Comparison of ENCODE assay signal across 8 mouse cellular contexts in the genomic region with DNA sequence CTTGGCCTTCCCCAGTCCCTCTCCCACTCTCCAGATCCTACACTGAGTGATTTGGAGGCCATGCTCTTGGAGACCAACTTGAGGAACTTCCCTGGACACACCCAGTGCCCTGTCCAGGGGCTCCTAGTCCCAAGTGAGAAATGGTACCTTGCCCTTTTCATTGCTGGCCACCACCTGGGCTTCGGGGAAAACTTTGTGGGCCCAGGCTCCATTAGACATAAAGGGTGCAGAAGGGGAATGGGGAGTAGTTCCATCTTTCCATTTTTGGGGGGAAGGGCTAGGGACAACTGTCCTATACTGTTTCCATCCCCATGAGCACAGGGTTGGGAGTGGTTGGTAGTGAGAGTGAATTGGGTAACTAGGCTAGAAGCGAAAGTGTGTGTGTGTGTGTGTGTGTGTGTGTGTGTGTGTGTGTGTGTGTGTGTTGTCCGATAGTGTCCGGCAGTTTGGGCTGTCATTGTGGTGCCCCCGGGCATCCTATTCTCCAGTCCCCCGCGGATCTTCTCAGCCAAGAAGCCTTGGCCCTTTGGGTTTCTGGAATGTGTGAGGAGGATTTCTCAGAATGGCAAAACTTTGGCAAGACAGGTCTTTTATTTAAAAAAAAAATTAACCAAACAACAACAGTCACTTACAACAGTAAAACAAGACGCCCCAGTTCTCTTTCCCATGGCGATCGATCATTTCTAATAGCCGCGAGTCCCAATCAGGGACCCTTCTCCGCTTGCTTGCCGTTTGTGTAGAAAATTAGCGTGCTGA. TPM values are rescaled to one million over a fixed set of nuclear protein-coding genes. Genes with fewer than 3 reads are reported as not detected.
DNase-seq lines count a peak whose midpoint lies in the region; ATAC-seq lines count a peak whose summit lies in the region.

No protein-coding gene starts in this region.

- H3K27me3 ChIP-seq in kidney, embryonic 16.5 days (ENCODE audit: insufficient read depth, low read length), result peaks cover 46% of the 10 kb centered on the region
- peaks cover 39% of the 10 kb centered on the region for H3K27me3 ChIP-seq in heart, embryonic 11.5 days (ENCODE audit: control insufficient read depth, insufficient read depth, low read length)
- H3K27me3 ChIP-seq in limb, embryonic 13.5 days, result peaks cover 47% of the 10 kb centered on the region
- peaks cover 51% of the 10 kb centered on the region for H3K27me3 ChIP-seq in stomach, embryonic 15.5 days (replicated peaks)

- H3K36me3 ChIP-seq in kidney, embryonic 16.5 days (ENCODE audit: insufficient read depth, low read length), result no peaks in the 10 kb centered on the region
- 0 out of 2 replicates have a peak, but pooled peaks cover 2% of the 10 kb centered on the region for H3K36me3 ChIP-seq in heart, embryonic 11.5 days (ENCODE audit: control insufficient read depth, insufficient read depth, low read length)
- peaks cover 11% of the 10 kb centered on the region for H3K36me3 ChIP-seq in limb, embryonic 13.5 days
- no peaks in the 10 kb centered on the region for H3K36me3 ChIP-seq in stomach, embryonic 15.5 days

- no peak overlapping the region for H3K27ac ChIP-seq in kidney, embryonic 16.5 days (ENCODE audit: low read length)
- H3K27ac ChIP-seq in heart, embryonic 11.5 days (ENCODE audit: low read depth, low read length), result no peak overlapping the region
- peak overlapping the region; percentile 99 for H3K27ac ChIP-seq in limb, embryonic 13.5 days
- no peak overlapping the region for H3K27ac ChIP-seq in stomach, embryonic 15.5 days

- H3K9ac ChIP-seq in kidney, embryonic 16.5 days (replicated peaks; ENCODE audit: low read length), result peak overlapping the region; percentile 68
- peak overlapping the region; percentile 67 for H3K9ac ChIP-seq in heart, embryonic 11.5 days (ENCODE audit: low read depth, low read length)
- peak overlapping the region; percentile 98 for H3K9ac ChIP-seq in limb, embryonic 13.5 days
- no peak overlapping the region for H3K9ac ChIP-seq in stomach, embryonic 15.5 days

- no peak for DNase-seq in kidney, adult 18-20 months
- DNase-seq in cerebellum, postnatal 10 days, result peak; percentile 46 to 47
- no peak for DNase-seq in left cerebral cortex, postnatal 25 days (ENCODE audit: low spot score in 2 of 2)
- DNase-seq in MN1 (ENCODE audit: low spot score), result no peak

- peaks cover 26% of the 10 kb centered on the region for H3K4me1 ChIP-seq in kidney, embryonic 16.5 days (ENCODE audit: insufficient read depth, low read length)
- peaks cover 10% of the 10 kb centered on the region for H3K4me1 ChIP-seq in heart, embryonic 11.5 days (ENCODE audit: control insufficient read depth, insufficient read depth, low read length)
- H3K4me1 ChIP-seq in limb, embryonic 13.5 days, result peaks cover 31% of the 10 kb centered on the region
- peaks cover 9% of the 10 kb centered on the region; the same call in 1 of the 2 replicates for H3K4me1 ChIP-seq in stomach, embryonic 15.5 days

- WGBS in kidney, embryonic 16.5 days, result 3% methylated on average over 15 of the region's 15 CpGs
- 2% methylated on average over 15 of the region's 15 CpGs for WGBS in heart, embryonic 11.5 days (ENCODE audit: insufficient replicate concordance)
- 1% methylated on average over 14 of the region's 15 CpGs for WGBS in limb, embryonic 13.5 days
- 6% methylated on average over 15 of the region's 15 CpGs for WGBS in stomach, embryonic 15.5 days

- intact Hi-C loops in left cerebral cortex, postnatal 25 days (cut with DNase I), result loop anchor here (10.0 kb wide), 1 partner anchor 1115 kb away; no protein-coding TSS in a partner anchor

- peak overlapping the region; percentile 69 for H3K4me3 ChIP-seq in kidney, embryonic 16.5 days (ENCODE audit: low read length)
- H3K4me3 ChIP-seq in heart, embryonic 11.5 days (ENCODE audit: low read depth, low read length), result peak overlapping the region; percentile 50
- H3K4me3 ChIP-seq in limb, embryonic 13.5 days, result peak overlapping the region; percentile 73
- peak overlapping the region; percentile 33 for H3K4me3 ChIP-seq in stomach, embryonic 15.5 days (replicated peaks)

- peak overlapping the region; percentile 69 for H3K4me2 ChIP-seq in kidney, embryonic 16.5 days (replicated peaks; ENCODE audit: low read depth, low read length)
- H3K4me2 ChIP-seq in heart, embryonic 11.5 days, result peak overlapping the region; percentile 92
- H3K4me2 ChIP-seq in limb, embryonic 13.5 days (replicated peaks), result peak overlapping the region; percentile 80
- peak overlapping the region; percentile 49 for H3K4me2 ChIP-seq in stomach, embryonic 15.5 days

- ATAC-seq in kidney, embryonic 16.5 days (ENCODE audit: low FRiP score, low TSS enrichment), result no peak
- no peak for ATAC-seq in heart, embryonic 11.5 days (replicated peaks; ENCODE audit: insufficient number of reproducible peaks, low FRiP score, low TSS enrichment)
- ATAC-seq in limb, embryonic 13.5 days (ENCODE audit: low FRiP score, low read depth), result no peak
- no peak for ATAC-seq in stomach, embryonic 15.5 days (ENCODE audit: insufficient read depth, low FRiP score, low read depth)

- H3K9me3 ChIP-seq in kidney, embryonic 16.5 days (ENCODE audit: low read length), result no peaks in the 10 kb centered on the region
- no peaks in the 10 kb centered on the region for H3K9me3 ChIP-seq in heart, embryonic 11.5 days (replicated peaks; ENCODE audit: control insufficient read depth, low read length)
- H3K9me3 ChIP-seq in limb, embryonic 13.5 days, result no peaks in the 10 kb centered on the region
- no peaks in the 10 kb centered on the region for H3K9me3 ChIP-seq in stomach, embryonic 15.5 days

RNA-seq across cellular contexts. Expression of a gene that starts 2.2 kb away (rescaled TPM):
- polyA plus RNA-seq in kidney, embryonic 16.5 days (2015; fragmentation: Nextera tagmentation; extraction: Ambion mirVana), result 24.1 and 26.2 TPM in 2 replicates
- 14.5 and 16.1 TPM in 2 replicates for polyA plus RNA-seq in heart, embryonic 11.5 days (2014; fragmentation: Nextera tagmentation; extraction: Ambion mirVana)
- polyA plus RNA-seq in limb, embryonic 13.5 days (2015; fragmentation: Nextera tagmentation; extraction: Ambion mirVana), result 103 and 126 TPM in 2 replicates
- 11.8 and 12.2 TPM in 2 replicates for polyA plus RNA-seq in stomach, embryonic 15.5 days (2015; fragmentation: Nextera tagmentation; extraction: Ambion mirVana)
- 1 to 10 TPM; 2.4 to 5.1 TPM for total RNA-seq in left cerebral cortex, postnatal 25 days (2021)

Comparison
In these comparisons a context has a peak if more than half of its experiments do, and no peak if none do; other contexts are left out.
1. DNase-seq: peak in cerebellum, postnatal 10 days (2 of 2); none in kidney, adult 18-20 months (single experiment), left cerebral cortex, postnatal 25 days (0 of 2) and MN1 (single experiment).
2. Peak in every context shown above with its lines, with median percentiles within 50 percentile points of each other: H3K4me2 ChIP-seq and H3K4me3 ChIP-seq.